Mouse (Mus musculus): ENCODE data around the gene Olfr888.

DNA sequence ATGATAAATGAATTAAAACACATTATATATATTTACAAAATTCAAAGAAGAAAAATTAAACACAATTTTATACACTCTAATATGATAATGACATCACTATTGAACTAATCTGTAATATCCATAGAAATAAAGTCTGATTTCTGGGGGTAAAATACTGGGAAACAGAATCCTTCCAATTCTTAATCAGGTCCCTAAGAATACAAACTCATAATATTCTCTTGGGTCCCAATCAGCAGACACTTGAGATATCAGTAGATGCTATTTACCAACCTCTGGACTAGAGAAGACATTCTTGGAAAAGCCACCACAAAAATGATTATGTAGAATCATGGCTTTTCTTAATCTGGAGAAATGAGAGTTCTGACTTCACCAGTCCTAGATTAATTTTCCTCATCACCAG, 34.3 kb downstream of the Olfr888 start, which contains the start of gene Olfr890:
- TF ChIP-seq CTCF (IDR thresholded peaks at IDR 0.05; ENCODE audit: insufficient read depth, low read depth, low read length) (no peak), POLR2A (IDR thresholded peaks at IDR 0.05; ENCODE audit: insufficient read depth, low read depth, low read length) (no peak)
